Mouse (Mus musculus): ENCODE measurements around the gene Tyw1. TPM values are rescaled to one million over a fixed set of nuclear protein-coding genes. Genes with fewer than 3 reads are reported as not detected.

Gene Tyw1
- polyA plus RNA-seq, 1 experiment from 2014 or later: 35.0 TPM

GRCm38 (mm10) chr5:130328366-130328765, 72.9 kb downstream of the Tyw1 start:
- Histone ChIP-seq H3K27me3 (ENCODE audit: low read depth, poor library complexity, severe bottlenecking) (no peaks in the 10 kb centered on the region), H3K4me1 (no peaks in the 10 kb centered on the region), H3K36me3 (peaks cover 49% of the 10 kb centered on the region), H3K9me3 (replicated peaks) (peaks cover 5% of the 10 kb centered on the region), H3K4me3 (no peak overlapping the region), H3K27ac (replicated peaks) (no peak overlapping the region)
- no peak for DNase-seq (ENCODE audit: low spot score)
- 87% methylated on average over 9 of the region's 9 CpGs for WGBS

GRCm38 (mm10) chr5:130329889-130330288, 74.5 kb downstream of the Tyw1 start:
- H3K27ac ChIP-seq (replicated peaks): no peak overlapping the region
- DNase-seq (ENCODE audit: low spot score): no peak
- no peaks in the 10 kb centered on the region for H3K4me1 ChIP-seq
- WGBS: 80% methylated on average over 2 of the region's 2 CpGs
- H3K27me3 ChIP-seq (ENCODE audit: low read depth, poor library complexity, severe bottlenecking): no peaks in the 10 kb centered on the region
- H3K36me3 ChIP-seq: peaks cover 47% of the 10 kb centered on the region
- H3K9me3 ChIP-seq (replicated peaks): no peaks in the 10 kb centered on the region
- H3K4me3 ChIP-seq: no peak overlapping the region

GRCm38 (mm10) chr5:130330801-130331200, 75.4 kb downstream of the Tyw1 start:
- no peak overlapping the region for H3K27ac ChIP-seq (replicated peaks)
- H3K9me3 ChIP-seq (replicated peaks): no peaks in the 10 kb centered on the region
- H3K4me3 ChIP-seq: no peak overlapping the region
- 95% methylated on average over 4 of the region's 4 CpGs for WGBS
- peaks cover 47% of the 10 kb centered on the region for H3K36me3 ChIP-seq
- H3K4me1 ChIP-seq: no peaks in the 10 kb centered on the region
- DNase-seq (ENCODE audit: low spot score): no peak
- no peaks in the 10 kb centered on the region for H3K27me3 ChIP-seq (ENCODE audit: low read depth, poor library complexity, severe bottlenecking)

GRCm38 (mm10) chr5:130331206-130331605, 75.8 kb downstream of the Tyw1 start:
- Histone ChIP-seq H3K27me3 (ENCODE audit: low read depth, poor library complexity, severe bottlenecking) (no peaks in the 10 kb centered on the region), H3K4me1 (no peaks in the 10 kb centered on the region), H3K36me3 (peaks cover 47% of the 10 kb centered on the region), H3K27ac (replicated peaks) (no peak overlapping the region), H3K9me3 (replicated peaks) (no peaks in the 10 kb centered on the region), H3K4me3 (no peak overlapping the region)
- 90% methylated on average over 4 of the region's 4 CpGs for WGBS
- DNase-seq (ENCODE audit: low spot score): no peak

GRCm38 (mm10) chr5:130333566-130333965, 78.1 kb downstream of the Tyw1 start:
- WGBS: 93% methylated on average over 7 of the region's 7 CpGs
- Histone ChIP-seq H3K27ac (replicated peaks) (no peak overlapping the region), H3K4me1 (no peaks in the 10 kb centered on the region), H3K36me3 (peaks cover 55% of the 10 kb centered on the region), H3K9me3 (replicated peaks) (no peaks in the 10 kb centered on the region), H3K27me3 (ENCODE audit: low read depth, poor library complexity, severe bottlenecking) (no peaks in the 10 kb centered on the region), H3K4me3 (no peak overlapping the region)
- DNase-seq (ENCODE audit: low spot score): no peak

- 96% methylated on average over 11 of the region's 11 CpGs for WGBS
- Histone ChIP-seq H3K27me3 (ENCODE audit: low read depth, poor library complexity, severe bottlenecking) (no peaks in the 10 kb centered on the region), H3K4me3 (no peak overlapping the region), H3K4me1 (no peaks in the 10 kb centered on the region), H3K36me3 (peaks cover 54% of the 10 kb centered on the region), H3K9me3 (replicated peaks) (no peaks in the 10 kb centered on the region), H3K27ac (replicated peaks) (no peak overlapping the region)
- no peak for DNase-seq (ENCODE audit: low spot score)
These were observed 78.6 kb downstream of the Tyw1 start for GRCm38 (mm10) chr5:130333971-130334370.

GRCm38 (mm10) chr5:130335462-130335861, 80.0 kb downstream of the Tyw1 start:
- no peak overlapping the region for H3K27ac ChIP-seq (replicated peaks)
- WGBS: 96% methylated on average over 4 of the region's 4 CpGs
- H3K4me3 ChIP-seq: no peak overlapping the region
- H3K36me3 ChIP-seq: peaks cover 52% of the 10 kb centered on the region
- H3K9me3 ChIP-seq (replicated peaks): no peaks in the 10 kb centered on the region
- H3K4me1 ChIP-seq: no peaks in the 10 kb centered on the region
- no peak for DNase-seq (ENCODE audit: low spot score)
- no peaks in the 10 kb centered on the region for H3K27me3 ChIP-seq (ENCODE audit: low read depth, poor library complexity, severe bottlenecking)

- H3K4me1 ChIP-seq: no peaks in the 10 kb centered on the region
- H3K27me3 ChIP-seq (ENCODE audit: low read depth, poor library complexity, severe bottlenecking): no peaks in the 10 kb centered on the region
- no peak overlapping the region for H3K4me3 ChIP-seq
- WGBS: 93% methylated on average over 15 of the region's 15 CpGs
- no peak overlapping the region for H3K27ac ChIP-seq (replicated peaks)
- no peaks in the 10 kb centered on the region; the same call in 1 of the 2 replicates for H3K9me3 ChIP-seq (replicated peaks)
- peaks cover 75% of the 10 kb centered on the region for H3K36me3 ChIP-seq
- no peak for DNase-seq (ENCODE audit: low spot score)
These were observed 85.2 kb downstream of the Tyw1 start for GRCm38 (mm10) chr5:130340656-130341055.

GRCm38 (mm10) chr5:130344999-130345398, 89.6 kb downstream of the Tyw1 start:
- H3K36me3 ChIP-seq: peaks cover 44% of the 10 kb centered on the region
- no peak for DNase-seq (ENCODE audit: low spot score)

GRCm38 (mm10) chr5:130345871-130346270, 90.5 kb downstream of the Tyw1 start:
- Histone ChIP-seq H3K4me3 (no peak overlapping the region), H3K27me3 (ENCODE audit: low read depth, poor library complexity, severe bottlenecking) (no peaks in the 10 kb centered on the region), H3K27ac (replicated peaks) (no peak overlapping the region), H3K4me1 (no peaks in the 10 kb centered on the region), H3K36me3 (peaks cover 36% of the 10 kb centered on the region), H3K9me3 (replicated peaks) (peaks cover 11% of the 10 kb centered on the region)
- DNase-seq (ENCODE audit: low spot score): no peak
- 97% methylated on average over 2 of the region's 2 CpGs for WGBS

More at GRCm38 (mm10) chr5:130344999-130345398, 89.6 kb downstream of the Tyw1 start:
- no peak overlapping the region for H3K27ac ChIP-seq (replicated peaks)
- H3K4me3 ChIP-seq: no peak overlapping the region
- H3K27me3 ChIP-seq (ENCODE audit: low read depth, poor library complexity, severe bottlenecking): no peaks in the 10 kb centered on the region
- no peaks in the 10 kb centered on the region for H3K4me1 ChIP-seq
- peaks cover 11% of the 10 kb centered on the region for H3K9me3 ChIP-seq (replicated peaks)
- 94% methylated on average over 7 of the region's 7 CpGs for WGBS

GRCm38 (mm10) chr5:130355223-130355622, 99.8 kb downstream of the Tyw1 start:
- Histone ChIP-seq H3K27ac (replicated peaks) (no peak overlapping the region), H3K4me1 (no peaks in the 10 kb centered on the region), H3K27me3 (ENCODE audit: low read depth, poor library complexity, severe bottlenecking) (no peaks in the 10 kb centered on the region), H3K9me3 (replicated peaks) (no peaks in the 10 kb centered on the region), H3K4me3 (no peak overlapping the region), H3K36me3 (no peaks in the 10 kb centered on the region)
- no peak for DNase-seq (ENCODE audit: low spot score)
- 68% methylated on average over 7 of the region's 7 CpGs for WGBS

- no peak for DNase-seq (ENCODE audit: low spot score)
These were observed 107.7 kb downstream of the Tyw1 start for GRCm38 (mm10) chr5:130363111-130363510.

GRCm38 (mm10) chr5:130363773-130364172, 108.4 kb downstream of the Tyw1 start:
- H3K4me3 ChIP-seq: no peak overlapping the region
- no peak overlapping the region for H3K27ac ChIP-seq (replicated peaks)
- H3K4me1 ChIP-seq: peaks cover 21% of the 10 kb centered on the region
- no peak for DNase-seq (ENCODE audit: low spot score)
- no peaks in the 10 kb centered on the region for H3K27me3 ChIP-seq (ENCODE audit: low read depth, poor library complexity, severe bottlenecking)
- 55% methylated on average over 3 of the region's 3 CpGs for WGBS
- no peaks in the 10 kb centered on the region for H3K9me3 ChIP-seq (replicated peaks)
- no peaks in the 10 kb centered on the region for H3K36me3 ChIP-seq

More at GRCm38 (mm10) chr5:130363111-130363510, 107.7 kb downstream of the Tyw1 start:
- H3K4me3 ChIP-seq: no peak overlapping the region
- no peaks in the 10 kb centered on the region for H3K36me3 ChIP-seq
- H3K27ac ChIP-seq (replicated peaks): no peak overlapping the region
- H3K9me3 ChIP-seq (replicated peaks): no peaks in the 10 kb centered on the region
- H3K27me3 ChIP-seq (ENCODE audit: low read depth, poor library complexity, severe bottlenecking): no peaks in the 10 kb centered on the region
- peaks cover 21% of the 10 kb centered on the region for H3K4me1 ChIP-seq
- 70% methylated on average over 4 of the region's 4 CpGs for WGBS

GRCm38 (mm10) chr5:130368236-130368635, 112.8 kb downstream of the Tyw1 start:
- no peak for DNase-seq (ENCODE audit: low spot score)
- Histone ChIP-seq H3K4me1 (peaks cover under 1% of the 10 kb centered on the region; the same call in 1 of the 2 replicates), H3K36me3 (no peaks in the 10 kb centered on the region), H3K4me3 (no peak overlapping the region), H3K9me3 (replicated peaks) (no peaks in the 10 kb centered on the region), H3K27me3 (ENCODE audit: low read depth, poor library complexity, severe bottlenecking) (no peaks in the 10 kb centered on the region), H3K27ac (replicated peaks) (no peak overlapping the region)
- 82% methylated on average over 6 of the region's 6 CpGs for WGBS

Data from midbrain, embryonic 10.5 days (tissue).